Mouse (Mus musculus) CH12.LX (cell line): Measurements from ENCODE around the gene Gm49383. TPM values are rescaled to one million over a fixed set of nuclear protein-coding genes. Genes with fewer than 3 reads are reported as not detected.

Experiments
- DNase-seq: peaks from one replicate; pipeline ENCODE4 v3.0.0-alpha.2; 2013; ENCODE audit errors: extremely low read depth
- H3K27ac ChIP-seq: 2 replicates; pipeline ENCODE4 v1.5.1; 2012; ENCODE audit warnings: low read depth, mild to moderate bottlenecking, control low read depth, moderate library complexity; ENCODE audit not compliant: insufficient read depth
- H3K27me3 ChIP-seq: replicated peaks from 2 replicates; pipeline ENCODE3; 2012; ENCODE audit warnings: inconsistent platforms
- H3K36me3 ChIP-seq, 2 experiments: replicated peaks in 1 of 2; 2 replicates each; pipeline versions ENCODE3 to v1.6.1; 2012; ENCODE audit warnings: inconsistent platforms in 1 of 2, low read length in 1 of 2, mild to moderate bottlenecking in 1 of 2, mixed read lengths in 1 of 2, moderate library complexity in 1 of 2; ENCODE audit not compliant: control insufficient read depth in 1 of 2, insufficient read depth in 1 of 2
- H3K4me1 ChIP-seq, 2 experiments: 2 replicates each; pipeline ENCODE4 v1.6.1; 2012; ENCODE audit warnings: inconsistent platforms in 1 of 2, moderate library complexity in 1 of 2; ENCODE audit not compliant: insufficient read depth in 2 of 2, control insufficient read depth in 1 of 2
- H3K4me2 ChIP-seq: 2 replicates; pipeline ENCODE4 v1.6.1; 2012; ENCODE audit warnings: low read depth, mild to moderate bottlenecking, control low read depth; ENCODE audit not compliant: poor library complexity, insufficient read depth, severe bottlenecking
- H3K4me3 ChIP-seq, 3 experiments: fragments of 150-350 bp in 1 of 3; sonication (generic) in 1 of 3; replicated peaks in 1 of 3; 2 replicates each; pipeline versions ENCODE3 to v1.5.1; 2011 to 2012; ENCODE audit warnings: low read depth in 2 of 3, low read length in 2 of 3, mild to moderate bottlenecking in 2 of 3, moderate library complexity in 2 of 3, control low read depth in 1 of 3, improper control_type of control experiment in 1 of 3, inconsistent platforms in 1 of 3, mixed read lengths in 1 of 3; ENCODE audit not compliant: poor library complexity in 1 of 3
- H3K79me2 ChIP-seq: replicated peaks from 2 replicates; pipeline ENCODE4 v1.6.1; 2012; ENCODE audit warnings: mild to moderate bottlenecking, moderate library complexity; ENCODE audit not compliant: control insufficient read depth, poor library complexity, insufficient read depth, severe bottlenecking; ENCODE audit errors: extremely low read depth
- H3K9ac ChIP-seq: 2 replicates; pipeline ENCODE4 v1.6.1; 2012; ENCODE audit warnings: low read depth, mild to moderate bottlenecking, control low read depth, moderate library complexity; ENCODE audit not compliant: insufficient read depth
- H3K9me3 ChIP-seq: replicated peaks from 2 replicates; pipeline ENCODE3; 2012; ENCODE audit warnings: low read length, inconsistent platforms, mixed read lengths
- BHLHE40 ChIP-seq: IDR thresholded peaks from 2 replicates; pipeline ENCODE4 v1.6.1; 2011; ENCODE audit warnings: mild to moderate bottlenecking, low read depth, low read length, improper control_type of control experiment
- CHD1 ChIP-seq: IDR thresholded peaks from 2 replicates; pipeline ENCODE4 v1.6.1; 2012; ENCODE audit warnings: low read depth, low read length, improper control_type of control experiment, inconsistent platforms
- CHD2 ChIP-seq: IDR thresholded peaks from 2 replicates; pipeline ENCODE4 v1.6.1; 2011; ENCODE audit warnings: low read length, improper control_type of control experiment
- CTCF ChIP-seq, 2 experiments: IDR thresholded peaks in 1 of 2; conservative IDR thresholded peaks in 1 of 2; 2 replicates each; pipeline ENCODE4 v1.5.1; 2011 to 2012; ENCODE audit warnings: low read depth in 2 of 2, low read length in 2 of 2, improper control_type of control experiment in 1 of 2, inconsistent platforms in 1 of 2, mild to moderate bottlenecking in 1 of 2, moderate library complexity in 1 of 2
- E2F4 ChIP-seq: IDR thresholded peaks from 2 replicates; pipeline ENCODE4 v1.6.1; 2011; ENCODE audit warnings: low read depth, low read length, improper control_type of control experiment; ENCODE audit not compliant: insufficient replicate concordance
- ELF1 ChIP-seq: IDR thresholded peaks from 2 replicates; pipeline ENCODE4 v1.6.1; 2014; ENCODE audit warnings: low read depth, mild to moderate bottlenecking, inconsistent platforms, low read length, improper control_type of control experiment
- EP300 ChIP-seq: IDR thresholded peaks from 2 replicates; pipeline ENCODE4 v1.6.1; 2011; ENCODE audit warnings: low read length, improper control_type of control experiment
- ETS1 ChIP-seq: conservative IDR thresholded peaks from 2 replicates; pipeline ENCODE4 v1.6.1; 2012; ENCODE audit warnings: low read depth, mild to moderate bottlenecking, inconsistent platforms, low read length, improper control_type of control experiment, moderate library complexity
- GABPA ChIP-seq: IDR thresholded peaks from 2 replicates; pipeline ENCODE4 v1.6.1; 2012; ENCODE audit warnings: low read depth, low read length, improper control_type of control experiment, inconsistent platforms; ENCODE audit not compliant: insufficient replicate concordance
- HCFC1 ChIP-seq: IDR thresholded peaks from 2 replicates; pipeline ENCODE4 v1.6.1; 2012; ENCODE audit warnings: low read depth, mild to moderate bottlenecking, inconsistent platforms, low read length, improper control_type of control experiment
- IRF4 ChIP-seq: IDR thresholded peaks from 2 replicates; pipeline ENCODE4 v1.6.1; 2014; ENCODE audit warnings: low read depth, mild to moderate bottlenecking, inconsistent platforms, low read length, improper control_type of control experiment
- JUN ChIP-seq: IDR thresholded peaks from 2 replicates; pipeline ENCODE4 v1.6.1; 2011; ENCODE audit warnings: low read depth, mild to moderate bottlenecking, low read length, improper control_type of control experiment, moderate library complexity; ENCODE audit not compliant: insufficient read depth
- JUND ChIP-seq: conservative IDR thresholded peaks from 2 replicates; pipeline ENCODE4 v1.6.1; 2011; ENCODE audit warnings: low read depth, low read length, improper control_type of control experiment
- KAT2A ChIP-seq: IDR thresholded peaks from 2 replicates; pipeline ENCODE4 v1.6.1; 2012; ENCODE audit warnings: low read length, improper control_type of control experiment, inconsistent platforms; ENCODE audit not compliant: insufficient replicate concordance
- MAFK ChIP-seq: IDR thresholded peaks from 2 replicates; pipeline ENCODE4 v1.6.1; 2011; ENCODE audit warnings: low read length, improper control_type of control experiment; ENCODE audit not compliant: insufficient replicate concordance
- MAX ChIP-seq: IDR thresholded peaks from 2 replicates; pipeline ENCODE4 v1.6.1; 2011; ENCODE audit warnings: low read length, improper control_type of control experiment
- MAZ ChIP-seq: IDR thresholded peaks from 2 replicates; pipeline ENCODE4 v1.6.1; 2012; ENCODE audit warnings: low read depth, mild to moderate bottlenecking, inconsistent platforms, low read length, improper control_type of control experiment, moderate library complexity
- MEF2A ChIP-seq: IDR thresholded peaks from 2 replicates; pipeline ENCODE4 v1.6.1; 2014; ENCODE audit warnings: low read depth, mild to moderate bottlenecking, inconsistent platforms, low read length, improper control_type of control experiment, borderline replicate concordance
- MXI1 ChIP-seq: IDR thresholded peaks from 2 replicates; pipeline ENCODE4 v1.6.1; 2011; ENCODE audit warnings: mild to moderate bottlenecking, low read depth, low read length, improper control_type of control experiment
- MYC ChIP-seq: IDR thresholded peaks from 2 replicates; pipeline ENCODE4 v1.6.1; 2011; ENCODE audit warnings: low read depth, mild to moderate bottlenecking, improper control_type of control experiment, low read length
- NELFE ChIP-seq: IDR thresholded peaks from 2 replicates; pipeline ENCODE4 v1.6.1; 2011; ENCODE audit warnings: low read depth, low read length, improper control_type of control experiment
- NRF1 ChIP-seq: IDR thresholded peaks from 2 replicates; pipeline ENCODE4 v1.6.1; 2014; ENCODE audit warnings: low read depth, mild to moderate bottlenecking, inconsistent platforms, low read length, improper control_type of control experiment, moderate library complexity
- PAX5 ChIP-seq: IDR thresholded peaks from 2 replicates; pipeline ENCODE4 v1.6.1; 2012; ENCODE audit warnings: low read length, inconsistent platforms, mixed read lengths
- POLR2A ChIP-seq: IDR thresholded peaks from 2 replicates; pipeline ENCODE4 v1.6.1; 2011; ENCODE audit warnings: low read depth, mild to moderate bottlenecking, improper control_type of control experiment, low read length
- POLR2AphosphoS2 ChIP-seq: IDR thresholded peaks from 2 replicates; pipeline ENCODE4 v1.6.1; 2011; ENCODE audit warnings: low read depth, low read length, improper control_type of control experiment
- RAD21 ChIP-seq: IDR thresholded peaks from 2 replicates; pipeline ENCODE4 v1.6.1; 2011; ENCODE audit warnings: low read depth, mild to moderate bottlenecking, low read length, improper control_type of control experiment, moderate library complexity
- RCOR1 ChIP-seq: conservative IDR thresholded peaks from 2 replicates; pipeline ENCODE4 v1.6.1; 2012; ENCODE audit warnings: low read depth, mild to moderate bottlenecking, inconsistent platforms, low read length, improper control_type of control experiment
- SIN3A ChIP-seq: IDR thresholded peaks from 2 replicates; pipeline ENCODE4 v1.6.1; 2012; ENCODE audit warnings: low read length, improper control_type of control experiment, inconsistent platforms
- SMC3 ChIP-seq: IDR thresholded peaks from 2 replicates; pipeline ENCODE4 v1.6.1; 2011; ENCODE audit warnings: low read depth, low read length, improper control_type of control experiment
- TBP ChIP-seq: conservative IDR thresholded peaks from 2 replicates; pipeline ENCODE4 v1.6.1; 2011; ENCODE audit warnings: low read depth, low read length, improper control_type of control experiment
- TCF12 ChIP-seq: IDR thresholded peaks from 2 replicates; pipeline ENCODE4 v1.6.1; 2014; ENCODE audit warnings: low read depth, mild to moderate bottlenecking, inconsistent platforms, low read length, improper control_type of control experiment
- UBTF ChIP-seq: IDR thresholded peaks from 2 replicates; pipeline ENCODE4 v1.6.1; 2012; ENCODE audit warnings: low read depth, mild to moderate bottlenecking, inconsistent platforms, low read length, improper control_type of control experiment, moderate library complexity
- USF1 ChIP-seq: IDR thresholded peaks from 2 replicates; pipeline ENCODE4 v1.6.1; 2014; ENCODE audit warnings: low read depth, mild to moderate bottlenecking, inconsistent platforms, low read length, improper control_type of control experiment
- USF2 ChIP-seq: conservative IDR thresholded peaks from 2 replicates; pipeline ENCODE4 v1.6.1; 2011; ENCODE audit warnings: low read depth, low read length, improper control_type of control experiment
- ZC3H11A ChIP-seq: IDR thresholded peaks from 2 replicates; pipeline ENCODE4 v1.6.1; 2012; ENCODE audit warnings: low read depth, mild to moderate bottlenecking, inconsistent platforms, low read length, improper control_type of control experiment
- ZKSCAN1 ChIP-seq: IDR thresholded peaks from 2 replicates; pipeline ENCODE4 v1.6.1; 2012; ENCODE audit warnings: low read depth, inconsistent platforms, low read length, improper control_type of control experiment, borderline replicate concordance
- ZMIZ1 ChIP-seq: IDR thresholded peaks from 2 replicates; pipeline ENCODE4 v1.6.1; 2012; ENCODE audit warnings: low read depth, mild to moderate bottlenecking, inconsistent platforms, low read length, improper control_type of control experiment
- ZNF384 ChIP-seq: IDR thresholded peaks from 2 replicates; pipeline ENCODE4 v1.6.1; 2012; ENCODE audit warnings: low read depth, low read length, improper control_type of control experiment, inconsistent platforms
- dilution Hi-C: fragments of 300-500 bp; cut with MboI; formaldehyde crosslinking; loops from 2 replicates; pipeline ENCODE4 v1.14.3; 2020; ENCODE audit warnings: low sequenced_read_pairs; ENCODE audit not compliant: extremely low pct_unique_long_range_greater_than_20kb, extremely low pct_ligation_motif_present
- in situ Hi-C: fragments of 300-500 bp; cut with MboI; formaldehyde crosslinking; loops from 3 replicates; pipeline ENCODE4 v1.14.3; 2019; ENCODE audit warnings: low sequenced_read_pairs, low pct_ligation_motif_present, low pct_unique_long_range_greater_than_20kb, mixed read lengths
- polyA plus RNA-seq: library from polyadenylated mRNA; unstranded; fragments of >175 nt; gene quantifications from 2 replicates; pipeline ENCODE4 v1.2.1, GENCODE M21; 2012; ENCODE audit warnings: low read depth; ENCODE audit not compliant: insufficient read length
- total RNA-seq, 2 experiments: library from RNA; depleted of rRNA; stranded (reverse); fragments of 300-350 nt in 1 of 2; fragments of >200 nt in 1 of 2; gene quantifications; 2 replicates each; pipeline ENCODE4 v1.2.3; 2012 to 2014

The Gm49383 gene
- total and polyA plus RNA-seq, 3 experiments = 19.1 to 52.1 (median 21.3) TPM

DNA sequence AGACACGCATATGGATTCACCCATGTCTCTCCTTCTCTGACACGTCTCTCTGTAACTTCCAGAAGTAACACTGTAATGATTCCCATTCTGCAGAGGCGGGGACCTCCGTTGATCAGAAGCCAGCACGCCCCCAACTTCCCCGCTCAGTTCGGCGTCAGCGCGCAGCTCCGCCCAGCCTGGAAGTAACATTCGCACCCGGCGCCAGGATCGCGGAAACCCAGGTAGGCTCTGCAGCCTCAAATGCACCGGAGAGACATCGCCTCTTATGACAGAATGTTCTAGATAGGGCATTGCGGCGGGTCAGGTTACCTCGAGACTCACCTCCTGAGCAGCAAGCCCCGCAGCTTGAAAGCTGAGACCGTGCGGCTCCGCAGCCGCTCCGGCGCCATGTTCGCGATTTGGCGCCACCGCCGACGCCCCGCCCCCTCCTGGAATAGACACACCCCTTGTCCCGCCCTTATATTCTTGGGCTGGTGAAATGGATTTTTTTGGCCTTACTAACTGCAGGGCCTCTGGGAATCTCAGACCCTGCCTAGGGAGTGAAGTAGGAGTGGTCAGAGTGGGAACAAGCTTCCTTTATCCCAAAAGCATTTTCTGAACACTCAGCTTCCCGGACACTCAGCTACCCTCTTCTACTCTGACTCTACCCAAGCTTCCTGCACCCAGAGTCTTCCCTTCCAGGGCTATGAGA lies 31.0 kb upstream of the Gm49383 start, which contains the start of gene Pole2:
TSS of gene Pole2 (minus strand) at position 420 of the 691 bp plus-strand sequence.
- Histone ChIP-seq H3K4me3 (peak within 1 kb of the TSS; percentile 70 to 75 (median 71)), H3K9ac (peak within 1 kb of the TSS; percentile 31), H3K4me1 (peaks cover 2 to 31% of the 10 kb centered on the region in 2 experiments; a peak in 3 of 4 replicates), H3K79me2 (peaks cover 10% of the 10 kb centered on the region; the same call in 1 of the 2 replicates), H3K36me3 (peaks cover 4 to 28% of the 10 kb centered on the region in 2 experiments), H3K9me3 (no peaks in the 10 kb centered on the region), H3K4me2 (peak within 1 kb of the TSS; percentile 86), H3K27me3 (no peaks in the 10 kb centered on the region), H3K27ac (peak within 1 kb of the TSS; percentile 35; the same call in 1 of the 2 replicates)
- DNase-seq = peak; percentile 81
- in situ Hi-C loops = no loop called here
- dilution Hi-C loops = no loop called here
- TF ChIP-seq RCOR1 = 0 out of 2 replicates have a peak, but pooled peaks have one; percentile 66
- no peak for TF ChIP-seq PAX5
- no peak for TF ChIP-seq ZKSCAN1
- TF ChIP-seq MAZ = no peak
- no peak for TF ChIP-seq MYC
- TF ChIP-seq IRF4 = no peak; the same call in 1 of the 2 replicates
- no peak for TF ChIP-seq CTCF (conservative IDR thresholded peaks at IDR 0.05 in 1 of 2, IDR thresholded peaks at IDR 0.05 in 1 of 2; ENCODE audit: low read depth in 2 of 2, low read length in 2 of 2)
- no peak for TF ChIP-seq CHD1
- TF ChIP-seq MAX = peak; percentile 23; the same call in 1 of the 2 replicates
- TF ChIP-seq TBP = peak; percentile 84
- TF ChIP-seq ZNF384 = 0 out of 2 replicates have a peak, but pooled peaks have one; percentile 19
- TF ChIP-seq E2F4 = peak; percentile 87; the same call in 1 of the 2 replicates
- TF ChIP-seq POLR2A = peak; percentile 92
- peak; percentile 51 for TF ChIP-seq HCFC1
- peak; percentile 0; the same call in 1 of the 2 replicates for TF ChIP-seq ETS1
- TF ChIP-seq NRF1 = peak; percentile 53
- TF ChIP-seq GABPA = no peak
- peak; percentile 54; the same call in 1 of the 2 replicates for TF ChIP-seq ELF1
- TF ChIP-seq JUN = no peak
- TF ChIP-seq RAD21 = no peak
- no peak for TF ChIP-seq JUND
- peak; percentile 79 for TF ChIP-seq NELFE
- TF ChIP-seq SIN3A = no peak; the same call in 1 of the 2 replicates
- peak; percentile 72 for TF ChIP-seq TCF12
- TF ChIP-seq SMC3 = no peak
- TF ChIP-seq MAFK = no peak
- TF ChIP-seq EP300 = no peak
- 0 out of 2 replicates have a peak, but pooled peaks have one; percentile 25 for TF ChIP-seq CHD2
- TF ChIP-seq USF2 = no peak
- TF ChIP-seq KAT2A = no peak
- TF ChIP-seq POLR2AphosphoS2 = peak; percentile 56; the same call in 1 of the 2 replicates
- no peak for TF ChIP-seq BHLHE40
- peak; percentile 82; the same call in 1 of the 2 replicates for TF ChIP-seq ZMIZ1
- TF ChIP-seq ZC3H11A = no peak
- TF ChIP-seq MXI1 = peak; percentile 38; the same call in 1 of the 2 replicates
- TF ChIP-seq MEF2A = peak; percentile 40; the same call in 1 of the 2 replicates
- TF ChIP-seq USF1 = no peak
- TF ChIP-seq UBTF = 0 out of 2 replicates have a peak, but pooled peaks have one; percentile 61
